Mouse (Mus musculus) intestine, postnatal 0 days (tissue): ENCODE measurements around the gene Lrrtm4. TPM values are rescaled to one million over a fixed set of nuclear protein-coding genes. Genes with fewer than 3 reads are reported as not detected.

Experiments used
- ATAC-seq: fragments of 200-750 bp; cut with Nextera tagmentation; 2 replicates; pipeline ENCODE4 v1.8.0; 2017; ENCODE audit warnings: mild to moderate bottlenecking, moderate TSS enrichment, moderate library complexity
- H3K27ac ChIP-seq: fragments of 300-500 bp; sonication (generic); 2 replicates; pipeline ENCODE4 v1.5.1; 2014; ENCODE audit warnings: mild to moderate bottlenecking, low read depth, low read length, moderate library complexity
- H3K27me3 ChIP-seq: fragments of 300-500 bp; sonication (generic); replicated peaks from 2 replicates; pipeline ENCODE4 v1.6.1; 2014; ENCODE audit warnings: low read length, mixed read lengths; ENCODE audit not compliant: control insufficient read depth, insufficient read depth
- H3K36me3 ChIP-seq: fragments of 300-500 bp; sonication (generic); 2 replicates; pipeline ENCODE4 v1.6.1; 2014; ENCODE audit warnings: mild to moderate bottlenecking, moderate library complexity; ENCODE audit not compliant: control insufficient read depth, insufficient read depth
- H3K4me1 ChIP-seq: fragments of 300-500 bp; sonication (generic); replicated peaks from 2 replicates; pipeline ENCODE4 v1.6.1; 2014; ENCODE audit warnings: antibody characterized with exemption, low read length, mixed read lengths; ENCODE audit not compliant: control insufficient read depth, insufficient read depth
- H3K4me2 ChIP-seq: fragments of 300-500 bp; sonication (generic); replicated peaks from 2 replicates; pipeline ENCODE4 v1.6.1; 2014; ENCODE audit warnings: low read depth, mild to moderate bottlenecking, moderate library complexity
- H3K4me3 ChIP-seq: fragments of 300-500 bp; sonication (generic); 2 replicates; pipeline ENCODE4 v1.5.1; 2014; ENCODE audit warnings: low read depth, low read length
- H3K9ac ChIP-seq: fragments of 300-500 bp; sonication (generic); 2 replicates; pipeline ENCODE4 v1.6.1; 2014; ENCODE audit warnings: mild to moderate bottlenecking, low read depth, low read length
- H3K9me3 ChIP-seq: fragments of 300-500 bp; sonication (generic); 2 replicates; pipeline ENCODE4 v1.6.1; 2016; ENCODE audit warnings: mixed run types; ENCODE audit not compliant: control insufficient read depth
- CTCF ChIP-seq: sonication (generic); IDR thresholded peaks from 2 replicates; pipeline ENCODE4 v1.5.1; 2016; ENCODE audit warnings: low read depth, mild to moderate bottlenecking, control low read depth, antibody characterized with exemption, moderate library complexity
- WGBS: fragments of 180-500 bp; shearing (Covaris S2); extraction: QIAGEN DNeasy Blood & Tissue Kit; methylation state at CpG from one replicate; pipeline ENCODE4 v1.1.7; 2014; 5-methylcytosine and 5-hydroxymethylcytosine counted together
- polyA plus RNA-seq: library from polyadenylated mRNA; unstranded; fragments of >200 nt; fragmentation: Nextera tagmentation; extraction: Ambion mirVana; gene quantifications from 2 replicates; pipeline ENCODE4 v1.2.1, GENCODE M21; 2015

Gene Lrrtm4
- polyA plus RNA-seq, 1 experiment from 2014 or later: 0.30 TPM

GRCm38 (mm10) chr6:80185489-80186113 is 166.9 kb downstream of the Lrrtm4 start:
- Histone ChIP-seq H3K9me3 (no peaks in the 10 kb centered on the region), H3K9ac (no peak overlapping the region), H3K27me3 (no peaks in the 10 kb centered on the region), H3K27ac (no peak overlapping the region), H3K4me3 (no peak overlapping the region), H3K36me3 (no peaks in the 10 kb centered on the region), H3K4me2 (no peak overlapping the region), H3K4me1 (no peaks in the 10 kb centered on the region)
- 74% methylated on average over 6 of the region's 6 CpGs for WGBS
- no peak for ATAC-seq
- no peak for TF ChIP-seq CTCF

- Histone ChIP-seq H3K36me3 (no peaks in the 10 kb centered on the region), H3K9me3 (no peaks in the 10 kb centered on the region), H3K27me3 (no peaks in the 10 kb centered on the region), H3K4me2 (no peak overlapping the region), H3K27ac (no peak overlapping the region), H3K4me3 (no peak overlapping the region), H3K4me1 (no peaks in the 10 kb centered on the region), H3K9ac (no peak overlapping the region)
- WGBS: 54% methylated on average over 1 of the region's 1 CpGs
- ATAC-seq: no peak
- TF ChIP-seq CTCF: no peak
Observed at GRCm38 (mm10) chr6:80186791-80187190, 168.1 kb downstream of the Lrrtm4 start.

- H3K27me3 ChIP-seq: no peaks in the 10 kb centered on the region
- no peak overlapping the region for H3K9ac ChIP-seq
- no peak overlapping the region for H3K4me3 ChIP-seq
- no peak for TF ChIP-seq CTCF
- no peak overlapping the region for H3K27ac ChIP-seq
- H3K9me3 ChIP-seq: no peaks in the 10 kb centered on the region
- H3K36me3 ChIP-seq: no peaks in the 10 kb centered on the region
- no peak overlapping the region for H3K4me2 ChIP-seq
- WGBS: 50% methylated on average over 2 of the region's 2 CpGs
- ATAC-seq: no peak
- H3K4me1 ChIP-seq: no peaks in the 10 kb centered on the region
Observed at GRCm38 (mm10) chr6:80209476-80209875, 190.8 kb downstream of the Lrrtm4 start.

- H3K4me1 ChIP-seq: no peaks in the 10 kb centered on the region
- H3K9ac ChIP-seq: no peak overlapping the region
- 95% methylated on average over 5 of the region's 5 CpGs for WGBS
- no peaks in the 10 kb centered on the region for H3K9me3 ChIP-seq
- H3K4me2 ChIP-seq: no peak overlapping the region
- no peak for TF ChIP-seq CTCF
- H3K27ac ChIP-seq: no peak overlapping the region
- no peak for ATAC-seq
- H3K4me3 ChIP-seq: no peak overlapping the region
- no peaks in the 10 kb centered on the region for H3K27me3 ChIP-seq
- H3K36me3 ChIP-seq: no peaks in the 10 kb centered on the region
Observed at GRCm38 (mm10) chr6:80210281-80210680, 191.6 kb downstream of the Lrrtm4 start.

GRCm38 (mm10) chr6:80261595-80261994 is 242.9 kb downstream of the Lrrtm4 start:
- no peak for TF ChIP-seq CTCF
- no peak overlapping the region for H3K4me3 ChIP-seq
- WGBS: 80% methylated on average over 1 of the region's 1 CpGs
- no peaks in the 10 kb centered on the region for H3K36me3 ChIP-seq
- H3K9ac ChIP-seq: no peak overlapping the region
- H3K27ac ChIP-seq: no peak overlapping the region
- H3K4me1 ChIP-seq: no peaks in the 10 kb centered on the region
- no peak overlapping the region for H3K4me2 ChIP-seq
- H3K27me3 ChIP-seq: no peaks in the 10 kb centered on the region
- ATAC-seq: no peak
- no peaks in the 10 kb centered on the region for H3K9me3 ChIP-seq

GRCm38 (mm10) chr6:80263972-80264371 is 245.3 kb downstream of the Lrrtm4 start:
- H3K9ac ChIP-seq: no peak overlapping the region
- H3K27me3 ChIP-seq: no peaks in the 10 kb centered on the region
- H3K36me3 ChIP-seq: no peaks in the 10 kb centered on the region
- no peak overlapping the region for H3K27ac ChIP-seq
- no peak for ATAC-seq
- H3K4me1 ChIP-seq: no peaks in the 10 kb centered on the region
- H3K4me3 ChIP-seq: no peak overlapping the region
- TF ChIP-seq CTCF: no peak
- 52% methylated on average over 4 of the region's 4 CpGs for WGBS
- no peak overlapping the region for H3K4me2 ChIP-seq
- H3K9me3 ChIP-seq: no peaks in the 10 kb centered on the region

GRCm38 (mm10) chr6:80264584-80264983 is 245.9 kb downstream of the Lrrtm4 start:
- Histone ChIP-seq H3K9me3 (no peaks in the 10 kb centered on the region), H3K36me3 (no peaks in the 10 kb centered on the region), H3K9ac (no peak overlapping the region), H3K4me3 (no peak overlapping the region), H3K4me1 (no peaks in the 10 kb centered on the region), H3K27me3 (no peaks in the 10 kb centered on the region), H3K4me2 (no peak overlapping the region), H3K27ac (no peak overlapping the region)
- TF ChIP-seq CTCF: no peak
- no peak for ATAC-seq
